19 mouse cellular contexts compared by ENCODE assay signal in the genomic region with DNA sequence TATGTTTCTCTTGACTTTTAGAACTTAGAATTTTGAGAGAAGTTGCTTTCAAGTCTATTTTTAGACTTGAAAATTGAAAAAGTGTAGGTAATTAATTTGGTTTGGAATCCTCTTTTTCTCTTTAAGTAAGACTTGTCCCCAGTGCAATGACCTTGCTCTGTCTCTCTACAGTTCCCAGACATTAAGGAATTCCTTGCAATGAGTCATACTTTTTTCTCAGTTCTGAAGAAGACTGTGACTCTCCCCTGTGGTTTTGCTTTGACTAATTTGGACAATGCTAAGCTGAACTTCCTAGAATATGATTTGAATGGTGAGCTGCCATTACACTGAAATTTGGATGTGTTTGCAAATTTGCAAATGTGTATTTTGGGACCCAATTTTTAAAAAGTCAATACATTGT.
"Had no signal": no experiment of that assay in that cellular context is flagged by ENCODE, and none has a peak within 500 bp of the region (broad histone marks: within the 10 kb centered on the region; RNA-seq: fewer than 3 reads in every experiment).

No protein-coding gene starts in this region.

- H3K27ac ChIP-seq: midbrain, embryonic 10.5 days; midbrain, embryonic 12.5 days; neural tube, embryonic 13.5 days; neural tube, embryonic 15.5 days had no signal

- H3K27me3 ChIP-seq: midbrain, embryonic 12.5 days; neural tube, embryonic 13.5 days; neural tube, embryonic 15.5 days had no signal

- H3K9me3 ChIP-seq: midbrain, embryonic 10.5 days; midbrain, embryonic 12.5 days; neural tube, embryonic 13.5 days; neural tube, embryonic 15.5 days had no signal

- H3K9ac ChIP-seq: lung, embryonic 14.5 days; midbrain, embryonic 12.5 days; neural tube, embryonic 13.5 days; neural tube, embryonic 15.5 days had no signal

- H3K4me3 ChIP-seq: midbrain, embryonic 10.5 days; midbrain, embryonic 12.5 days; myocyte; neural tube, embryonic 13.5 days; neural tube, embryonic 15.5 days had no signal

- DNase-seq: lung, adult 18-20 months; lung, embryonic 14.5 days; lung, postnatal 10 days; lung, postnatal 4 days; midbrain, embryonic 14.5 days; retina, postnatal 1 day; right cerebral cortex, adult 18-20 months; right cerebral cortex, postnatal 25 days; right cerebral cortex, postnatal 4 days; spleen, adult 18-20 months; thymus, adult 18-20 months; thymus, postnatal 14 days; thymus, postnatal 36 days had no signal

- H3K4me1 ChIP-seq: midbrain, embryonic 10.5 days; midbrain, embryonic 12.5 days; neural tube, embryonic 13.5 days; neural tube, embryonic 15.5 days had no signal

- ATAC-seq: midbrain, embryonic 16.5 days had no signal

- H3K4me2 ChIP-seq: lung, embryonic 14.5 days; midbrain, embryonic 12.5 days; neural tube, embryonic 13.5 days; neural tube, embryonic 15.5 days had no signal

- H3K36me3 ChIP-seq: midbrain, embryonic 10.5 days; midbrain, embryonic 12.5 days; neural tube, embryonic 13.5 days; neural tube, embryonic 15.5 days had no signal
